Mouse (Mus musculus) forebrain, embryonic 14.5 days (tissue): ENCODE measurements around the gene Iqcf1. TPM values are rescaled to one million over a fixed set of nuclear protein-coding genes. Genes with fewer than 3 reads are reported as not detected.

Experiments
- ATAC-seq: fragments of 200-750 bp; cut with Nextera tagmentation; 2 replicates; pipeline ENCODE4 v1.8.0; 2017; ENCODE audit warnings: mild to moderate bottlenecking, moderate library complexity
- DNase-seq: peaks from one replicate; pipeline ENCODE4 v3.0.0-alpha.2; 2015; ENCODE audit warnings: low spot score
- H3K27ac ChIP-seq: fragments of 300-500 bp; sonication (generic); 2 replicates; pipeline ENCODE4 v1.5.1; 2014; ENCODE audit warnings: low read depth, mild to moderate bottlenecking, control low read depth, low read length, moderate library complexity
- H3K27me3 ChIP-seq: fragments of 300-500 bp; sonication (generic); replicated peaks from 2 replicates; pipeline ENCODE4 v1.6.1; 2014; ENCODE audit warnings: low read length, control low read depth, mixed read lengths; ENCODE audit not compliant: control insufficient read depth, insufficient read depth
- H3K36me3 ChIP-seq: fragments of 300-500 bp; sonication (generic); 2 replicates; pipeline ENCODE4 v1.6.1; 2014; ENCODE audit warnings: low read length, control low read depth; ENCODE audit not compliant: control insufficient read depth, insufficient read depth
- H3K4me1 ChIP-seq: fragments of 300-500 bp; sonication (generic); 2 replicates; pipeline ENCODE4 v1.6.1; 2014; ENCODE audit warnings: antibody characterized with exemption, low read length, control low read depth; ENCODE audit not compliant: control insufficient read depth, insufficient read depth
- H3K4me2 ChIP-seq: fragments of 300-500 bp; sonication (generic); 2 replicates; pipeline ENCODE4 v1.6.1; 2014; ENCODE audit warnings: mild to moderate bottlenecking, control low read depth, low read length
- H3K4me3 ChIP-seq: fragments of 300-500 bp; sonication (generic); 2 replicates; pipeline ENCODE4 v1.5.1; 2014; ENCODE audit warnings: low read depth, low read length, control low read depth
- H3K9ac ChIP-seq: fragments of 300-500 bp; sonication (generic); 2 replicates; pipeline ENCODE4 v1.6.1; 2014; ENCODE audit warnings: mild to moderate bottlenecking, low read length, control low read depth, moderate library complexity
- H3K9me3 ChIP-seq: fragments of 300-500 bp; sonication (generic); replicated peaks from 2 replicates; pipeline ENCODE4 v1.6.1; 2016; ENCODE audit warnings: low read length, control low read depth, mixed read lengths; ENCODE audit not compliant: control insufficient read depth
- WGBS: fragments of 180-500 bp; shearing (Covaris S2); extraction: QIAGEN DNeasy Blood & Tissue Kit; methylation state at CpG from one replicate; pipeline ENCODE4 v1.1.7; 2014; 5-methylcytosine and 5-hydroxymethylcytosine counted together
- polyA plus RNA-seq: library from polyadenylated mRNA; unstranded; fragments of >200 nt; fragmentation: Nextera tagmentation; extraction: Ambion mirVana; gene quantifications from 2 replicates; pipeline ENCODE4 v1.2.1, GENCODE M21; 2014

Iqcf1 gene
- polyA plus RNA-seq, 1 experiment from 2014 or later, result not detected

DNA sequence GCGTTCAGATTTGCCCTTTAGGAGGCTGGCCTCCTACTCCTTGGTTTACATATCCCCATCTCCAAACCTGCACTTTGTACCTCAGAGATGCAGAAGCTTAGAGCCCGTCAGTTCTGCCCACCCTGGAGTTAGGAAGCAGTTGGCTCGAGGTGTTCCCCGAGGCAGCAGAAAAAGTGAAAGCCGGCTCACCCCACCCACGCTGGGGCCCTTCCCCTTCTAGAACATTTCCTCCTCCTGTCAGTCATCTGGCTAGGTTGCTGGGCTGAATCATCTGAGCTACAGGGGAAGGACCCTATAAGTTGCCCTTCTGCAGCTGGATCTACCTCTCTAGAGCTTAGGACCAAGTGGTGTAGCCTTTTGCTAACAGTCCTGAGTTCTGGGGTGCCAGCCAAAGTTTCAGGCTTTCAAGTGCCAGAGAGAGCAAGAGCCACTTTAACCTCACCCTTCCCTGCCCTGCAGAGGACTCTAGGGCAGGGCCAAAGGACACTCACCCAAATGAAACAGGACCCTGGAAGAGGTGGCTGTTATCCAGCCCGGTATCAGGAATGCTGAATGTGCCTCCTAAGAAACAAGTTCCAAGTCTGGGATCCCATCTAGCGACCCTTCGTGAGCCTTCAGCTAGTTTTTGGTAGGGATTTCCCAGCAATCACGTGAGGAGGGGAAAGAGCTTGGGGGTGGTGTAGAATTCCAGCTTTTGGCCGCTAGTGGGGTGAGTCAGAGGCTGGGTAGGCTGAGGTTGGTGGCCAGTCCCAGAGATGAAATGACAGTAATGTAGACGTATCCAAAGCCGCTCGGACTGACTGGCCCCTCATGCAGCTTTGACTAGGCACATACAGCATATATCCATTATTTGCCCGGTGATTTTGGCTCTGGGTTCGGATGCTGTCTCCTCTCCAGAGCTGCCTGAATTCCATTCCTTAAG, 23.5 kb upstream of the Iqcf1 start:
- no peak overlapping the region for H3K27ac ChIP-seq
- H3K9ac ChIP-seq, result no peak overlapping the region
- H3K4me1 ChIP-seq, result peaks cover 7% of the 10 kb centered on the region; the same call in 1 of the 2 replicates
- H3K9me3 ChIP-seq, result no peaks in the 10 kb centered on the region
- 38% methylated on average over 16 of the region's 16 CpGs for WGBS
- ATAC-seq (no peak; the same call in 1 of the 2 replicates), DNase-seq (no peak)
- peaks cover 16% of the 10 kb centered on the region for H3K36me3 ChIP-seq
- no peaks in the 10 kb centered on the region for H3K27me3 ChIP-seq
- H3K4me3 ChIP-seq, result no peak overlapping the region
- peak overlapping the region; percentile 33 for H3K4me2 ChIP-seq

DNA sequence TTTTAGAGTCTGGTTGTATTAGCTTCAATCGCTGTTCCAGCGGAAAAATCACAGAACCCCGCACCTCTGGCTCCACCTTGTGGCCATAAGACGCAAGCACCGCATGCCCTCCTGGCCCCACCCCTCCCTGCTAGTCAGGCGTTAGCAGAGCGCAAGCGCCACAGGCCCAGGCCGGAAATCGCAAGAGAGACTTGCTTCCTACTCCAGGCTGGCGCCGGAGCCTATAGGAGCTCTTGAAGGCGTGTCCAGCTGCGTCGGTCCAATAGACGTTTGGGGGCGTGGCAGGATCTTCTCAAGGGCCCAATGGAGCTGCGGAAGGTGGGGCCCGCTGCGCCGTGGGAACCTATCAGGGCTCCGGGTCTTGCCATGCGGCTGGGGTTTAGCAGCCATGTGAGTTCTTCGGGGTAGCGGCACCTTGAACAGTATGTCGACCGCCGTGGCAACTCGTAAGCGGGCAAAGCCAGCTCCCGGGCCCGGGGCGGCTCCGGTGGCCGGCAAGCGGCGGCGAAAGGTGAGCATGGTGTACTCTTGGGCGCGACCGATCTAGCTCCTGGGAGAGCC, 22.8 kb upstream of the Iqcf1 start, which contains the start of gene Parp3:
Gene Parp3 (minus strand): TSS at position 26 of the 561 bp plus-strand sequence.
- peak within 1 kb of the TSS; percentile 66 for H3K4me3 ChIP-seq
- no peaks in the 10 kb centered on the region for H3K27me3 ChIP-seq
- peak within 1 kb of the TSS; percentile 58 for H3K9ac ChIP-seq
- no peak within 1 kb of the TSS for H3K27ac ChIP-seq
- DNase-seq (peak; percentile 100), ATAC-seq (peak; percentile 99)
- H3K4me2 ChIP-seq, result peak within 1 kb of the TSS; percentile 75
- peaks cover 7% of the 10 kb centered on the region; the same call in 1 of the 2 replicates for H3K4me1 ChIP-seq
- peaks cover 21% of the 10 kb centered on the region for H3K36me3 ChIP-seq
- no peaks in the 10 kb centered on the region for H3K9me3 ChIP-seq
- WGBS, result under 1% methylated on average over 41 of the region's 41 CpGs

DNA sequence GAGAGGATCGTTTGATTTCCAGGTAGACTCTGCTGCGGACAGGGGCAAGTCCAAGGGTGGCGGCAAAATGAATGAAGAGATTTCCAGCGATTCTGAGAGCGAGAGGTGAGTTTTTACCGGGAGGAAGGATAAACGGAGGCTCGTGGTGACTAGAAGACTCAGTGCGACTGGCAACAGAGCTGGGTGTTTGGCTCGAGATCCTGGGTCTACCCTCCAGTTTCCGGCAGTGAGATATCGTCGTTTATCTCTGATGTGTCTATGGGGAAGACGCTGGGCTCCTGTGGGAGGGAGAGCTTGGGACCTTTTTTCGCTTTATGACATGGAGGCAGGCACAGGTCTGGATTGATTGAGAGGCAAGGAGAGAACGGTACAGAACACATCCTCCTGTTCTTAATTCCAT, 22.1 kb upstream of the Iqcf1 start:
- no peak; the same call in 1 of the 2 replicates for ATAC-seq
- H3K9ac ChIP-seq, result peak overlapping the region; percentile 58
- H3K4me1 ChIP-seq, result peaks cover 7% of the 10 kb centered on the region; the same call in 1 of the 2 replicates
- H3K9me3 ChIP-seq, result no peaks in the 10 kb centered on the region
- H3K27me3 ChIP-seq, result no peaks in the 10 kb centered on the region
- H3K4me3 ChIP-seq, result peak overlapping the region; percentile 66
- H3K36me3 ChIP-seq, result peaks cover 24% of the 10 kb centered on the region
- WGBS, result 4% methylated on average over 16 of the region's 16 CpGs
- H3K4me2 ChIP-seq, result peak overlapping the region; percentile 75
- no peak for DNase-seq
- H3K27ac ChIP-seq, result no peak overlapping the region

DNA sequence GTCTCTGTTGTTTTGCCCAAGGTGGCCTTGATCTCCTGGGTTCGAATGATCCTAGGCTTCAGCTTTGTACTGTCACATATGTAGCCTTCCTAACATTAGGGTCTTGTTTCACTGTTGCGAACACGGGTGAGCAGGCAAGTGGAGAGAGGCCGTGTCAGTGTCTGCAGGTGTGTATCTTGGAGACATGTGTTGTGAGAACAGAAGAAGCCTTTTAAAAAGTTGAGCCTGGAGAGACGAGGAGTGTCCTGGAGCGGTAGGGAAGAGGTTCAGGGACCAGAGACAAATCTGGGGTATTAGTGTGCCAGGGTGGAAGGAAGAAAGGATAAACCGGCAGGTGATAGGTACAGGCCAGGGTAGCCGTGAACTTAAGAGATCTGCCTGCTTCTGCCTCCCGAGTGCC, 21.7 kb upstream of the Iqcf1 start:
- DNase-seq (no peak), ATAC-seq (no peak)
- H3K4me1 ChIP-seq, result peaks cover 7% of the 10 kb centered on the region; the same call in 1 of the 2 replicates
- WGBS, result 84% methylated on average over 9 of the region's 9 CpGs
- H3K36me3 ChIP-seq, result peaks cover 29% of the 10 kb centered on the region
- H3K9ac ChIP-seq, result peak overlapping the region; percentile 58
- no peaks in the 10 kb centered on the region for H3K27me3 ChIP-seq
- H3K4me2 ChIP-seq, result peak overlapping the region; percentile 75
- peak overlapping the region; percentile 66 for H3K4me3 ChIP-seq
- no peaks in the 10 kb centered on the region for H3K9me3 ChIP-seq
- no peak overlapping the region for H3K27ac ChIP-seq

DNA sequence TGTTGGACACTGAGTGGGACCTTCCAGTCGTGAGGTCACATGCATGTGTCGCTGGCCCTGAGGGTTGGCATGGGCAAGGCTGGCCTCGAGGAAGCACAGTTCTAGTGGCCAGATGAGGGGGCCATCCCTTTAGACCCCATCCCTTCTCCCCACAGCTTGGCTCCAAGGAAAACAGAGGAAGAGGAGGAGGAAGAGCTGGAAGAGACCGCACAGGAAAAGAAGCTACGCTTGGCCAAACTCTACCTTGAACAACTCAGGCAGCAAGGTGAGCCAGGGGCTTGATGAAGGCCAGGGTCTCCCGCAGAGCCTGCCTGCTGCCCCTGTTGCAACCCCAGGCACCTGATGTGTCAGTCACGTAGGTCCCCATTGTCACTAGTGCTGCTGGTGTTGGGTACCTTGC, 19.2 kb upstream of the Iqcf1 start:
- peaks cover 7% of the 10 kb centered on the region; the same call in 1 of the 2 replicates for H3K4me1 ChIP-seq
- H3K9me3 ChIP-seq, result no peaks in the 10 kb centered on the region
- H3K36me3 ChIP-seq, result peaks cover 51% of the 10 kb centered on the region
- no peak overlapping the region for H3K4me2 ChIP-seq
- no peak overlapping the region for H3K27ac ChIP-seq
- H3K27me3 ChIP-seq, result no peaks in the 10 kb centered on the region
- no peak overlapping the region for H3K9ac ChIP-seq
- WGBS, result 96% methylated on average over 7 of the region's 7 CpGs
- DNase-seq, result no peak
- ATAC-seq, result no peak
- H3K4me3 ChIP-seq, result no peak overlapping the region

DNA sequence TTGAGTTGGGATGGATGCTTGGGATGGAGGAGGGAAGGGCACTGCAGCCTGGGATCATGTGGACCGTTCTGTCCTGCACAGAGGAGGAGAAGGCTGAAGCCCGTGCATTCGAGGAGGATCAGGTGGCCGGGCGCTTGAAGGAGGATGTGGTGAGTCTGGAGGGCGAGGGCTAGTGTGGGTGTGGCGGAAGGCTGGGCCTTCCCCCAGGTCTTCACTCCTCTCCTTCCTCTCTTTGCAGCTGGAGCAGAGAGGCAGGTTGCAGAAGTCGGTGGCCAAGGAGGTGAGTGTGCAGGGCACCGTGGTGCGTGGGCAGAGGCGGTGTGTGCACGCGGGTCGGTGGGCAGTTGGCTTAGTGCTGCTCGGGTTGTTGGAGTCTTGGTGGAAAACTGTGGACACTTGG, 18.7 kb upstream of the Iqcf1 start:
- Histone ChIP-seq H3K9me3 (no peaks in the 10 kb centered on the region), H3K27me3 (no peaks in the 10 kb centered on the region), H3K27ac (no peak overlapping the region), H3K9ac (no peak overlapping the region), H3K4me1 (peaks cover 7% of the 10 kb centered on the region; the same call in 1 of the 2 replicates), H3K4me3 (no peak overlapping the region), H3K4me2 (no peak overlapping the region), H3K36me3 (peaks cover 57% of the 10 kb centered on the region)
- 95% methylated on average over 15 of the region's 15 CpGs for WGBS
- ATAC-seq (no peak), DNase-seq (no peak)

DNA sequence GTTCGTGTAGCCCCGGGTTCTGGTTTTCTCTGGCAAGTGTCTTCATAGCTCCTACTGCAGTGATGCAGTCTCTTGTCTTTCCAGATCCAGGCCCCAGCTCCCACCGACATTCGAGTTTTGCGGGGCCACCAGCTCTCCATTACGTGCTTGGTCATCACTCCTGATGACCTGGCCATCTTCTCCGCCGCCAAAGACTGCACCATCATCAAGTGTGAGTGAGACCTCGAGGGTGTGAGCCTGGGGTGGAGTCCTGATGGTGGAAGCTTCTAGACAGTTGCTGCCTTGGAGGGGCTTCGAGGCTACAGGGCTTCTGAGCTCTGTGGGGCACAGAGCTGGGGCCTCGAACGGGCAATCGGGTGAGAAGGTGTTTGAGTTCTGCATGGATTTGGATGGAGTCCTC, 18.1 kb upstream of the Iqcf1 start:
- Histone ChIP-seq H3K4me2 (no peak overlapping the region), H3K4me1 (peaks cover 7% of the 10 kb centered on the region; the same call in 1 of the 2 replicates), H3K27ac (no peak overlapping the region), H3K9ac (no peak overlapping the region), H3K9me3 (no peaks in the 10 kb centered on the region), H3K36me3 (peaks cover 57% of the 10 kb centered on the region), H3K4me3 (no peak overlapping the region), H3K27me3 (no peaks in the 10 kb centered on the region)
- WGBS, result 92% methylated on average over 13 of the region's 13 CpGs
- ATAC-seq (no peak), DNase-seq (no peak)

DNA sequence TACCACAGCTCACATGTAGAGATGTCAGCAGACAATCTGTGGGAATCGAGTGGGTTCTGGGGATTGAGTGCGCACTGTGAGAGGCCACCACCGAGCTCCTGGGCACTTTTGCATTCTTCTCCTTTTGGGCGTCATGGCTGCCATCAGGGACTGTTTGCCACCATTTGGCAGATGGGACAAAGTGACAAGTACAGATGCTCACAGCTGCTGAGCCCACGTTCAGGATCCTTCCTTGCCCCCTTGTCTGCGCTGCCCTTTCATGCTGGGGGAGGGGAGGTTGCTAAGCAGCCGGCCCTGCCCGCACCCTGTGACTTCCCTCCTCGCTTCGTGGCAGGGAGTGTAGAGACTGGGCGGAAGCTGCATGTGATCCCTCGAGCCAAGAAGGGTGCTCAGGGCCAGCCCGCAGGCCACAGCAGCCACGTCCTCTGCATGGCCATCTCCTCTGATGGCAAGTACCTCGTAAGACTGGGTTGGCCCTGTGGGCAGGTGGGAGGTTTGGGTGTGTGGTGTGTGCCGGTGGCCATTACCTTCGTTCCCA, 17.1 kb upstream of the Iqcf1 start:
- H3K27me3 ChIP-seq, result no peaks in the 10 kb centered on the region
- no peak overlapping the region for H3K4me2 ChIP-seq
- 94% methylated on average over 17 of the region's 17 CpGs for WGBS
- peaks cover 57% of the 10 kb centered on the region for H3K36me3 ChIP-seq
- ATAC-seq (no peak), DNase-seq (no peak)
- H3K9ac ChIP-seq, result no peak overlapping the region
- peaks cover 6% of the 10 kb centered on the region; the same call in 1 of the 2 replicates for H3K4me1 ChIP-seq
- H3K27ac ChIP-seq, result no peak overlapping the region
- H3K4me3 ChIP-seq, result no peak overlapping the region
- no peaks in the 10 kb centered on the region for H3K9me3 ChIP-seq
